Mouse (Mus musculus) left cerebral cortex, adult 11 months (tissue): ENCODE results near the gene Trak1.

Experiments used
- DNase-seq: peaks from one replicate; pipeline ENCODE4 v3.0.0; 2022; ENCODE audit warnings: low spot score

Trak1 gene

DNA sequence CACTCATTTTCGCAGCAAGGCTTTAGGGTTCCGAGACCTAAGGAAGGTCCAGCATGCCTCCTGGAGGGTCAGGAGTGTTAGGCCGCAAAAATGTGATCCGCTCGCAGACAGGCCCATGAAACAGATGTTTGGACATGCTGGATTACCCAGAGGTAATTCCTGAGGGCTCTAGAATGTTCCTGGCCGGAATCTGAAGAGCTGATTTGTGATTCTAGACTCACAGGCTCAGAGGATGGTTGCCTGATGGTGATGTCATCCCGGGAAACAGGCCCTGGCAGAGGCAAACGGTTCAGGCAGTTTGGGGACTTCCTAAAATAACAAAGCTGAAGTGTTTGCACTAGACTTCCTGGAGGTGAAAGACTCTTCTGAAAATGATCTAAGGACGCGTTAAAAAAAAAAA lies 50.7 kb downstream of the Trak1 start:
- DNase-seq = no peak

DNA sequence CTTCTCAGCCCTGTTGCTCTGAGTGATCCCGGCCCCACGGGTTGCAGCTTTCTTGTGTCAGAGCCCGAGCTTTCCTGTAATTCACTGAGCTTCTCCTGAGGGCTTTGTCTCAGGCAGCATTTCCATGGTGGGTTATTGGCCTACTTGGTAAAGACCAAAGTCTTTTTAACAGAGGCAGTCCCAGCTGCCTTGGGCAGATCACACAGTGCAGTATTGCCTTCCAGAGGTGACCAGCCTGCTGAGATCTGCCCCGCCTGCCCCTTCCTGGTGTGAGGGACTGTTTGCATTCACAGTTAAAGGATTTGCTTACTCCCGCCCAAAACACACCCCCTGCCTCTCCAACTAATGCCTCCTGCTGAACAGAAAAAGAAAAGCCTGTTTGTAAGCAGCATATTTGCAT lies 51.2 kb downstream of the Trak1 start:
- DNase-seq = no peak

DNA sequence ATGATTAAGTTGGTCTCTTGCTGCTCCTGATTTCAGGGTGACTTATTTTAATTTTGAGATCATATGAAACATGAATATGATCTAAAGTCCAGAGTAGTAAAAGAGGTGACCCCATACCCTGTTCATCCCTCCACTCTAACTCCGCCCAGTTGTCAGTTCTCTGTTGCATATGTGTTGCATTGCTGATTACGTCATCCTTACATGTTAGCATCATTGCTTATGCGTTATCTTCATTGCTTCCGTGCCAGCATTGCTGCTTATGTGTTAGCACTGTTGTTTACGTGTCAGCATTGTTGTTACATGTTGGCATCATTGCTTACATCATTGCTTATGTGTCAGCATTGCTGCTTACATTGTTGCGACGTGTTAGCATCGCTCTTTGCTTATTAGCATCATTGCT lies 51.8 kb downstream of the Trak1 start:
- no peak for DNase-seq

DNA sequence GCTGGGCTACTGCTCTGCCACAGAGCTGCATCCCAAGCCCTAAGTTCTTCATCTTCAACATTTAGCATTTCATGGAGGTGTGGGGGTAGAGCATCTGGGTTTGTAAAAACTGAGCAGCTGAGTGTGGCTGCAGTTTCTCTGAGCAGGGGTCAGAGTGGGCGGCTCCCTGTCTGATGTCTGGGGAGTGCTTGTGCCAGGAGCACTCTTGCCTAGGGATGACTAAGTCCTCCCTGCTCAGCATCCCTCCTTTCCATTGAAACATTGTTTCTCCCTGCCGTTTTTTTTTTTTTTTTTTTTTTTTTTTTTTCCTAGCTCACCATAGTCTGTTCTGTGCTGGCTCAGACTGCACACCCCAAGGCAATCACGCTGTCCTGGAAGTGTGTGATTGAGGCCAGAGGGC lies 53.3 kb downstream of the Trak1 start:
- DNase-seq = no peak

DNA sequence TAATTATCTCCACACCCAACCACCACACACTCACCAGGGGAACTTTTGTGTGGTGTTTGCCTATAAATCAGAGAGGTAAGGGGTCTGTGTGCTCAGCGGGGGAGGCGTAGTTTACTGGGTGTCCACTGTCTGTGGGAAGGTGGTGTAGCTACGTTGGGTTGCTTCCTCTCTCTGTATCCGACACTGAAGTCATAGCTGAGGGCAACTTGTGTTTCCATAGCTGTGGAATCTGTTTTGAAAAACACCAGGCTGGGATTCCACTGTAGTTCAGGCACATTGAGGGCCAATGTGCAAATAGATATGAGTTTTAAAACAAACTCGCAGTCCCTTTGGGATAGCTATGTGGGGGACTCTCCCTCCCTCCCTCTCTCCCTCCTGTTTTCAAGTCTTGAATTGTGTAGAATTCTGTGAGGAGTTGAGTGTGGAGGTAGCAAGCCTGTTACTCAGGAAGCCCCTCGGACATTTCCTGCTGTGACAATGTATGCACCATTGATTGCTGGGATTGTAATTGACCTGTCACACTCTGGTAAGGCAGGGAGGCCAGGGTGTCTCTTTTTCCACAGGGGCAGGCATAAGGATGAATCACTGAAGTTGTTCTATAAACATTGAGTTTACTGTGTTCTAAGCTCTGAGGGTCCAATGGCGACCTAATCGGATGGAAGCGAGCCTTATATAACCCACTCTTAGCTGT lies 54.2 kb downstream of the Trak1 start:
- DNase-seq = no peak

DNA sequence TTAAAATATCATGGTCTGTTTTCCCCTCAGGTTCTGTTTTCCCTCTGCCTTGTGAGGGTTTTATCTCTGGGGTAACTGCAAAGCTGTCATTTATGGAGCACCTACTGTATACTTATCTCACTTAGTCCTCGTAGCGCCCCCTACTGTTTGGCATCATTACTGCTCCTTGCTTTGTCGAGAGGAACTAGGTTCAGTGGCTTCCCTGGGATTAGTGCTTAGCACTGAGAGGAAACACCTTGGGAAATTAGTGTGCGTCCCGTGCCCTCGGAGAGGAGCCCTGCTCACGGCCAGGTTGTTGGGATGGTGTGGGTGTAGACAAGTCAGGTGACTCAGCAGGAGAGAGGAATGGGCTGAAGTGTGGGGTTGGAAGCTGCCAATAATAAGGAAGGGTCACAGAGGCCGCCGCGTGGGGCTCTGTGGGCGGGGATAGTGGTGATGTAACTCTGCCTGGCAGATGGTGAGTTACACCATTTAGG lies 54.9 kb downstream of the Trak1 start:
- DNase-seq = no peak

DNA sequence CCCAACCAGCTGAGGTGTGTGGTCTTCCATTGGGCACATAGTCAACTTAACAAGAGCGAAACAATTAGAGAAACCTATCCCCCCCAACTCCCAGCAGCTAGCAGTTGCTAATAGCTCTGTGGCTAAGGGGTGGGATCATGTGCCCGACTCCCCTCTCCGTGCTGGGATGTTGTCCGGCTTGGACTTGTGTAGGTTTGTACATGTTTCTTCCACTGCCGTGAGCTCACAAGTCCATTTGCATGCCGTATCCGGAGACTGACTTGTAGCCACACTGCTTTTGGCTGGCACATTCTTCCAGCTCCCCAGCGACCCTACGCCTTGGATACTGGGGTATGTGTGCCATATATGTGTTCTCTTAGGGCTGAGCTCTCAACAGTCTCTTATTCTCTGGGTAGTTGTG lies 55.4 kb downstream of the Trak1 start:
- DNase-seq = no peak

DNA sequence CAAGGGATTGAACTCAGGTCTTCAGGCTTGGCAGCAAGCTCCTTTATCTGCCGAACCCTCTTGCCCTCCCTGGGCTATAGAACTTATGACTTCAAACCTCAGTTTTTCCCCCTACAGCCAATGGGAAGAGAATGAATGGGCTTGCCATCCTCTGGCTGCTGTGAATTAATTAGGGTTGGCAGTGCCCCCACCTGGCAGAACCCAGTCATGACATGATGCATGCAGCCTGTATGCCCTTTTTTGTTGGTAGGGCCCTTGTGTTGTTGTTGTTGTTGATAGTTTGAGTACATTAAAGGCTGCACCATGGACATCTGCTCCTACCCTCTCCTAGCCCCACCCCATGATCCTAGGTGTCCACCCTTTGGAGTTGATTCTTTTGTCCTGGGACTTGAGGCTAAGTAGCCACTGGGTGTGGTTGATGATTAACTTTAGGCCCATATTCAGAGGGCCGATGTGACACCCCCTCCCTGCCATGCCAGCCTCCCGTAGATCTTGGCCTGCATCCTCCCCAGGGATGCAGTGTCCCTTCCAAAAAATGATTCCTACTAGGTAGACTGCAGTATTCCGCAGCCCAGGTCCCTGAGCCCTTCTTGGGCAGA lies 57.6 kb downstream of the Trak1 start:
- no peak for DNase-seq

DNA sequence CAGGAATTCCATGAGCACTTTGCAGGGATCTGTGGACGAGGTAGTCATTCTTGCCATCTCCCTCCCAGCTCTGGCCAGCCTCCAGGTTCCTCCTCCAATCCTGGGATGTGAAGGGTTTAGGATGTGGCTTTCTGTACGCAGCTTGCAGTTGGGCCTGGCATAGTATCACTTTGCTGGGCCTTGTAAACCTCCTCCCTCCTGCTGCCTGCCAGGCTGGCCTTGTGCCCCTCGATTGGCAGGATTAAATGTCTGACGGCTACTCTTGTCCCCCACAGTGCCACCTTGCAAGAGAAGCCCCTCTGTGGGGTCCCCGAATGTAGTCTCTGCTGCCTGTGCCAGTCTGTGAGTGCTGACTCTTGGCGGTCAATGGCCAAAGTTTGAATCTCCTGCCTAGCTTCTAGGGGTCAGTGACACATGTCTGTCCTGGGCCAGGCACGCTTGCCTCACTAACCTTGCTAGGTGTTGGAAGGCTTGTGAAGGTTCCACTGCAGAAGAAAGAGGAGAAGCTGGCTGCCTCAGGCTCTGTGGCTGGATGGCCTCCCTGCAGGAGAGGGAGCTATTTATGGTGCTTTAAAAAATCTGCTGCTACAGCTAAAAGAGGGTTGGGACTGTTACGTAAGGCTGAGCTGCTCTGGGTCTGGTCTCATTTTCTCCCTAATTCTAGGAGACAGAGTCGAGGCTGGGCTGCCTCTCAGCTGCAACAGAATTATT lies 58.3 kb downstream of the Trak1 start:
- peak; percentile 85 for DNase-seq

DNA sequence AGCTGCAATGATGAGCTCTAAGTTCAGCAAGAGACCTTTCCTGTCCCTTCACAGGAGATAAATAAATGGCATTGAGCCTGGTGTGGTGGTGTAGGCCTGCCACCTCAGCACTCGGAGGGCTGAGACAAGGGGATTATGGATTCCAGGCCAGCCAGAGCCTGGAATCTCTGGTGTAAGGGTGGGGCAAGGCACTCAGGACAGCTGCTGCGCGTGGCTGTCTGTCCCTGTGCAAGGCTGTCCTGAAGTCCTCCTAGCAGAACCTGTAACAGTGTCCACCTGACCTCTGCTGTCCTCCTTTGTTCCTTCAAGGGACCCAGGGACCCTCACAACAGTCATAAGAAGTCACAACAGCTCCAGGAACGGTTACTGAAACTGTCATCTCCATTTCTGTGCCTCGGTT lies 59.8 kb downstream of the Trak1 start:
- no peak for DNase-seq

DNA sequence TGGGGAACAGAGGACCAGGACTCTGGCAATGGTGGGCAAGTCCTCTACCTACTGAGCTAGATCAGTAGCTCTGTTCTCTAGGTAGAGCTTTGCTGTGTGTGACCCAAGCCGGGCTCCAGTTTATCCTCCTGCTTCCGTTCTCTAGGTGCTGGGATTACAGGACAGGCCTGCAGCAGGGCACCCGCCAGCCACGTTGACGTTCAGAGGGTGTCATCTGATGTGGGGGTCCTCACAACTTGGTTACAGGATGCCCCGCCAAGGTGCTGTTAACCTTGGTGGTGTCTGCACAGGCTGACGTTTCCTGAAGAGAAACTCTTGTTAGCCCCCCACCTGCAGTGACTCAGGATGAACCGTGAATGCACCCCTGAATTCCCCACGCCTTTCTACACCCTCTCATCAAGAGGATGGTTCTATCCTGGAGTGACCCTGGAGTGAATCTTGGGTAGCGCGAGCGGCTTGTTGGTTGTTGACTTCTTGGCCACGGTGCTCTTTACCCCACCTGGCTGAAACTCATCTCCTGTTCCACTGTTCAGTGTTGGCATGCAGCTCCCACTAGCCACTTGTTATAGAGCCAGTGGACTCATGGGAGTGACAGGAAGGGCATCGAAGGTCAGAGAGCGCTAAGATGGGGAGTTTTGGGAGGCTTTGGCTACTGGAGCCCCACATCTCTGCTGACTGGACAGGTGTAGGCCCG lies 60.4 kb downstream of the Trak1 start:
- DNase-seq = no peak

DNA sequence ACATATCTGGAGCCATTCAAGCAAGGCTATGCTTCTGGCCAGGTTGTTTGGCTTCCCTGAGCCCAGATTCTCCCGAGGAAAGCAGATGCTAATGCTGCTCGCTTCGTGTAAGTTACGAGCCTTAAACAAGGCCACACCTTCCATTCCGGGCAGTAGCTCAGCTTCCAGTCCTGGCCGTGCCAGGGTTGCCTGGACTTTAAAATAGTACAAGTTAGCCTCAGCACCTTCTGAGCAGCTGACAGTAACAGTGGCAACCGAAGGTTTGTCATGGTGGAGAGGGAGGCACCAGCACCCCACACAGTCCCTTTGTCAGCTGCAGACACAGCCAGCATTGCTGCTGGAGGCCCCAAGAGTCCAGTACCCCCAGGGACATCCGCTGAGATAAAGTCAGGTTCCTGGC lies 61.1 kb downstream of the Trak1 start:
- no peak for DNase-seq

DNA sequence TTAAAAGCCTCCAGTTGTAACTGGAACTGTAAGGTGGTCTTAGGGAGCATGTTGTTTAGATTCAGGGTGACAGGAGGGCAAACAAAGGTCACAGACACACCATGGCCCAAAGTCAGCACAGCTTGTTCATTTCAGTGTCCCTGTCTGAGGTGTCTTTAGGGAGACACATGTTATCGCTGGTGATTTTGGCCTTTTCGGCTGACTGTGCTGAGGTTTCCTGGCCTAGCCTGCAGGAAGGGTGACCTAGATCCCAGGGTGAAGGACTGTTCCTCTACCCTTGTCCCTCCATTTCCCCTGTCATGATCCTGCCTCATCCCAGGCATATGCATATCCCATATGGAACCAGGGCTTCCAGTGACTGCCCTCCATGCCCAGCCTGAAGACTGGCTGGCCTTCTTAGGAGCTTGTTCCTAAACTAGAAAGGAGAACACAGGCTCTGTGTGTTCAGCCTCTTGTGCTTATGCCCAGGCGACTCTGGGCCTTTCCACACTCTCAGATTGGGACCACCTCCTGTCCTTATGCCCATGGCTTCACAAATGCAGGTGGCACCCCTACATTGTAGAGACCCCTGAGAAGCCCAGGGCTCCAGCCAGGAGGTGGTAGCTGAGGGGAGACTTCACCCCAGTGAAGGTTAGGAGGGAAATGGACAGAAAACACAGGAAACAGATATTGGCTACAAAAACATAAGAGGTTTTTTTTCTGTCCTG lies 62.1 kb downstream of the Trak1 start:
- DNase-seq = no peak

DNA sequence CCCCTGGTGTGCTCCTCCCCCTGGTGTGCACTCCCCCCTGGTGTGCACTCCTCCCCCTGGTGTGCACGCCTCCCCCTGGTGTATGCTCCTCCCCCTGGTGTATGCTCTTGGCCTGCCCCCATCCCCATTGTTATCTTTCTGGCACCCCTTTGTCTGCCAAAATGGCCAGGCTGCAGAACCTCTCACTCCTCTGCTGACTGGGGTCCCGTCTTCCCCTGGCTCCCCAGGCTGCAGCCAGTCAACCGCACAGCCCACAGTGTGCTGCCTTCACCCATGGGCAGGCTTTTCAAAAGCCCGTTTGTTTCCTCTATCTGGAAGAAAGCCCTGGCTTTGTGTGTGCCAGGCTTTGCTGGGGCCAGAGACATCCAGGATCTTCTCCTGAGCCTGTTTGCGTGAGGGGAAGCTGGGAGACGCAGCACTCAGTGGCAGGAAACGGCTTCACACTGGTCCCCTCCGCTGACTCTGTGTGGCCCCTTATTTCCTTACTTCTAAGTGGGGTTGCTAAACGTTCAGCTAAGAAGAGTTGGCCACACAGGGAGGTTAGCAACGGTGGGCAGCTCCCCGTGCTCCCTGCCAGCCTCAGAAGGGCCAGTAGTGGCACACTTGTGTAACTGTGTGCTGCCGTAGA lies 63.1 kb downstream of the Trak1 start:
- DNase-seq = no peak

DNA sequence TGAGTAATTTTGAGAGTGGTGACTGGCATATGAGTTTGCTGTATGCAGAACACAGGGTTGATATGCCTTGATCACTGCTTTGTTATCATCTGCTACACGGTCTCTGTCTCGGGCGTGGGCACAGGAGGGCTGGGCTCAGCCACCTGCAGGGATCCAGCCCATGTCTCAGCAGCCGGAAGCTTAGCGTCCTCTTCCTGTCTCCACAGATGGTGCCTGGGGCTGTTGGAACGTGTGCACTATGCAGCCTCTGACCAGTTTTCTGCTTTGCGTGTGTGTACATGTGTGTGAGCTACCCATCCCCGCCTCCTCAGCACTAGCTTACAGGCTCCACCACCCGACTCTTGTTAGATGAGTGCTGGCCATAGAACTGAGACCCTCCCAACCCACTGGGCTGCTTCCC lies 63.7 kb downstream of the Trak1 start:
- no peak for DNase-seq

DNA sequence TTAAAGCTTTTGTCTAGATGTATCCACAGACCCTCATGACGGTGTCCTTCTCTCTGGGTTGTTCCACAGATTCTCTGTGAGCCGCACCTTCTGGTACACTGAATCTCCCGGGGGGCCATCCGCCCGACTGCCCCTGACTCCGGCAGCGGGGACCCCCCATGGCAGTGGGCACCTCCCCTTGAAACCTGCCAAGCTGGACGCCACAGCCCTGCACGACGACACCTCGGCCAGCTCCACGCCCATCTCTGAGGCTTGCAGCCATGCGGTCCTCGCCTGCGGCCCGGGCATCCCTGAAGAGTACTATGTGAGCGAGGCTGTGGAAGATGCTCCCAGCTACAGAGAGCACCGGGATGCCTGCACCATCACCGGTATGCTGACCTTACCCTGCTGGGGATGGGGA lies 66.6 kb downstream of the Trak1 start:
- DNase-seq = no peak

DNA sequence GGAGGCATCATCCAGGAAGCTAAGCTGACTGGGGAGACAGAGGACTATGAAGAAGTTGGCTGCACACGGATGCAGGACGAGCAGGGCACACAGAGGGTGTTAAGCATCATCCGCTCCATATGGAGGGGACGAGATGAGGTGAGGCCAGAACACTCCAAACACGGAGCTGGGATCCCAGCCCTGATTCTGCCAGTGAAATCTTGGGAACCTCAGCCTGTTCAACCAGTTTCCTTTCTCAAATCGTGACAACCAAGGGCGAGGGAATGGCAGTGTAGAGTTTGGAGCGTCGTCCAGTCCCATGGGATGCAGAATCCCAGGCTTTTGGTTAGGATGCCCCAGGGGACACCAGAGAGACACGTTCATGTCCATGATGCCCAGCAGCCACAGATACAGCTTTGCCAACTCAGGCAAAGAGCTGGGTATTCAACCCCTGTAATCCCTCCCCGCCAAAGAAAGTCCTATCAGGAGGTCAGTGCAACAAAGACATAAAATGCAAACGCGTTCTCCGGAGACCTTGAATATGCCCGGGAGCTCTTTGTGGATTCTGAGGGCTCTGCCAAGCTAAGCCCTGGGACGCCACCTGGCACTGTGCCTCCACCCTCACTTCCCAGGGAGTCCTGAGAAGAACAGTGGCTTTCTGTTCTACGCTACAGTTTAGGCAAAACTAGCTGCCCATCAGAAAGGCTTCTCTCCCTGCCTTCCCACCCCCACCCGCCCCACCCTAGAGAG lies 69.0 kb downstream of the Trak1 start:
- DNase-seq = no peak

DNA sequence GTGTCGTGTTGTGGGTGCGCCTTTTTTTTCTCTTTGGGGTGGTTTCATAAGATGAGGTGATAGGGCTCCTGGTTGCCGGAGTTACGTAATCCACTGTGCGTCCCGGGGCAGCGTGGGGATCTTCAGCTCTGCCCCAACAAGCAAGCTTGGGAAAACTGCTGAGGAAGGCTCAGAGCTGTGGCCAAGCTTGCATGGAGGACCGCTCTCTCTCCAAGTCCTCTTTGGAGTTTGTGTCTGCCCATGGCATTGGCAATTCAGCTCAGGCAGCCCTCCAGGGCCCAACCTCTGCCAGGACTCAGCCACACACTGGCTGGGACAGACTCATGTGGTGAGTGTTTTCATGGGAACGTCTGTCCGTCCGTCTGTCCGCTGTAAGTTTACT lies 69.6 kb downstream of the Trak1 start:
- no peak for DNase-seq

DNA sequence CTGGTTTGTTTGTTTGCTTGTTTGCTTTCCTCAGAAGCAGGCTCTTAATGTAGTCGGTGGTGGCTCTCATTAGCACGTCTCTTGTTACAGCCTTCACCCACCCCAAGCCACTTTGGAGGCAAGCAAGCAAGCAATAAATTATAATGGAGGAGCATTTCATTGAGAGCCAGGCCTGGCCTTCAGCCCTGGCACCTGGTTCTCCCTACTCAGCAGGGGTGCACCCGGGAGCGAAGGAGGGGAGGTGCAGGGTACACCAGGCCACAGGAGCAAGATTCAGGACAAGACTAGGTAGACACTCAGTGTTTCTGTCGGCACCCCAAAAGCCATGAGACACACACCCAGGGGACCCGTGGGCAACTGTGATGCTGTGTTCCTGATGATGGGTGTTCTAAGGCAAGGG lies 72.3 kb downstream of the Trak1 start:
- DNase-seq = no peak

DNA sequence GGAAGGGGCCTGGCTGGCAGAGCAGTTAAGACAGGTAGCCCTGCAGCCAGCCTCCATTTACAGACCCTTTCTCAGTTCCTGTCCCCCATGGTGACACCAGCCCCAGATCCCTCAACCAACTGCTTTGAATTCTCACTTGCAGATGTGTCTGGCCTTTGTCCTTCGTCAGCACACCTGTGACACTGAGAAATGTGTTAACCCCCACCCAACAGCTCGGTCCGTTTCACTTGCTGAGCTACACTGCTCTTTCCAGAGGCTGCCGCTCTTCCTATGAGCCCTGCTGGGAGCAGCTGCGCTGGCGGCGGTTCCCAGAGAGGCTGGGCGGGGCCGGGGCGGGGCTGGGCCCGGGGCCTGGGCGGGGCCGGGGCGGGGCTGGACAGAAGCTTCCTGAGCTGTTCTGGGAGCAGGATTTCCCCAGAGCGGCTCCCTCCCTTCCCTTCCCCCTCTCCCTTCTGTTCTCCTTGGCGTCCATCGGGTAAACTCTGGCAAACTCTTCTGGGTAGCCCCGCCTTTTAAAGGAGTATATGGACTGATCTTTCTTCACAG lies 74.1 kb downstream of the Trak1 start:
- no peak for DNase-seq
